Mouse (Mus musculus): Measurements from ENCODE around the gene Olfr137.

Olfr137 gene

DNA sequence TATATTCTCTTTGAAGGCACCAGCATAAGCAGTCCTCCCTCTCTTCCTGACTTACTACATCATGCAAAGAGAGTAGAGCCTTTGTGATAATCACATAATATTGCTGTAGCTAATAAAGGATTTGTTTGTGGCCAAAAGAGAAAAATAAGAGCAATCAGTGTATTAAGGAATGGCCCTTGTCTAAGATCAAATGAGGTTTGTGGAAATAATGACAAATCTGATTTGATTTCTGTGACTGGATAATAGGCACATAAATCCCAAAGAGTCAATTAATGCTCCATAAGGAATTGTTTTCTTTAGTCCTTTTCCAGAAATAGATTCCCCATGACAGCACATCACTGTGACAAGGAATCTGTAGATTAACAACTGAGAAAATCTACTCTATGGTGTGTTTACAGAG is at the start of gene Olfr137:
Olfr137 (minus strand) TSS at position 101 of the 400 bp plus-strand sequence.
- no peak for DNase-seq

DNA sequence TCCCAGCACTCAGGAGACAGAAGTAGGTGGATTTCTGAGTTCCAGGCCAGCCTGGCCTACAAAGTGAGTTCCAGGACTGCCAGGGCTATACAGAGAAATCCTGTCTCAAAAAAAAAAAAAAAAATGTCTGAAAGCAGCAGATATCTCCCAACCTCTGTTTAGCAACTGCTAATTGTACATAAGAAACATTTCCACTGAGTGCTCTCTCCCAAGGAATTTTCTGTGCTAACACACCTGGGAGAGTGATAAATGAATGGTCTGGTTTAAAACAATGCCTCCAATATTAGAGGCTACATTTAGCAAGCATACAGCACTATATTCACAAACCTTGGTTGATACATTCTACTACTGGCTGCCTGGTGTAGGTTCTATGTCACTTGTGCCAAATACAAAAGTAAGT is 22.2 kb upstream of the Olfr137 start, which contains the start of gene Olfr136:
Olfr136 (plus strand) TSS at position 301 of the 400 bp plus-strand sequence.
- no peak for DNase-seq

DNA sequence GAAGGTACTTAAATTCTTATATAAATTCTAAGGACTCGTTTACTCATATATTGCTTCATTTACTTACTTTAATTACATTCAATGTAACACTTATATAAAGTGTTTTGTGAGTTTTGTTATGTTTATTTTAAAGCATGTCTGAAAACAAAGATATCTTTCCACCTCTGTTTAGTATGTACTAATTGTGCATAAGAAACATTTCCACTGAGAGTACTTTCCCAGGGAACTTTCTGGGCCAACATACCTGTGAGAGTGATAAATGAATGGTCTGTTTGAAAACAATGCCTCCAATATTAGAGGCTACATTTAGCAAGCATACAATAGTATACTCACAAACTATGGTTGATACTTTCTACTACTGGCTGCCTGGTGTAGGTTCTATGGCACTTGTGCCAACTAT is 46.6 kb downstream of the Olfr137 start, which contains the start of gene Olfr138:
Olfr138 (plus strand) TSS at position 301 of the 400 bp plus-strand sequence.
- DNase-seq = no peak

Measured in kidney, adult 9 months (tissue).